In genomic region chr3:68708230-68708629, GRCm38 (mm10) we compare ENCODE assay signal across 9 mouse cellular contexts. TPM values are rescaled to one million over a fixed set of nuclear protein-coding genes. Genes with fewer than 3 reads are reported as not detected.
A peak's percentile ranks its signal among the peaks of the same experiment; 100 is the strongest.
DNase-seq lines count a peak whose midpoint lies in the region; ATAC-seq and TF ChIP-seq lines count a peak whose summit lies in the region.
"Had no signal": no experiment of that assay in that cellular context is flagged by ENCODE, and none has a peak within 500 bp of the region (broad histone marks: within the 10 kb centered on the region; RNA-seq: fewer than 3 reads in every experiment).

No protein-coding gene starts in this region.

- no peaks in the 10 kb centered on the region for H3K27me3 ChIP-seq in kidney, adult 2 months (replicated peaks; ENCODE audit: control insufficient read depth, insufficient read depth, low read length)
- no peaks in the 10 kb centered on the region for H3K27me3 ChIP-seq in kidney, embryonic 15.5 days
- H3K27me3 ChIP-seq in intestine, postnatal 0 days (replicated peaks; ENCODE audit: control insufficient read depth, insufficient read depth, low read length), result no peaks in the 10 kb centered on the region
- H3K27me3 ChIP-seq: embryonic facial prominence, embryonic 12.5 days had no signal

- WGBS in kidney, adult 2 months, result 37% methylated on average over 8 of the region's 8 CpGs
- WGBS in kidney, embryonic 15.5 days, result 37% methylated on average over 8 of the region's 8 CpGs
- WGBS in intestine, postnatal 0 days, result 44% methylated on average over 8 of the region's 8 CpGs

- ATAC-seq in kidney, embryonic 15.5 days (replicated peaks; ENCODE audit: low FRiP score), result no peak
- no peak for ATAC-seq in intestine, postnatal 0 days
- ATAC-seq in megakaryocyte progenitor cell, adult 5-6 weeks (replicated peaks; ENCODE audit: poor library complexity), result peak; percentile 60
- ATAC-seq in activated CD4-positive, CD25-positive, alpha-beta regulatory T cell, adult 4 months, result no peak

- H3K4me2 ChIP-seq in kidney, embryonic 15.5 days, result no peak overlapping the region
- no peak overlapping the region for H3K4me2 ChIP-seq in intestine, postnatal 0 days (replicated peaks; ENCODE audit: low read depth)
- H3K4me2 ChIP-seq: embryonic facial prominence, embryonic 12.5 days had no signal

- H3K4me3 ChIP-seq in kidney, adult 2 months (ENCODE audit: insufficient read depth, low read depth, low read length), result no peak overlapping the region
- no peak overlapping the region for H3K4me3 ChIP-seq in kidney, embryonic 15.5 days (replicated peaks)
- no peak overlapping the region for H3K4me3 ChIP-seq in cortical plate, adult 2 months (ENCODE audit: insufficient read depth, low read length)
- H3K4me3 ChIP-seq in intestine, postnatal 0 days (ENCODE audit: low read depth, low read length), result no peak overlapping the region
- H3K4me3 ChIP-seq: embryonic facial prominence, embryonic 12.5 days had no signal

- no peak overlapping the region for H3K9ac ChIP-seq in kidney, embryonic 15.5 days
- H3K9ac ChIP-seq in intestine, postnatal 0 days (ENCODE audit: low read depth, low read length), result no peak overlapping the region
- H3K9ac ChIP-seq: embryonic facial prominence, embryonic 12.5 days had no signal

- no peaks in the 10 kb centered on the region for H3K9me3 ChIP-seq in kidney, embryonic 15.5 days (replicated peaks)
- H3K9me3 ChIP-seq in intestine, postnatal 0 days (ENCODE audit: control insufficient read depth), result no peaks in the 10 kb centered on the region
- H3K9me3 ChIP-seq: embryonic facial prominence, embryonic 12.5 days had no signal

- peak; percentile 66 for TF ChIP-seq CTCF in kidney, adult 2 months (conservative IDR thresholded peaks at IDR 0.05; ENCODE audit: insufficient read depth, insufficient read length, low read depth, low read length)
- peak; percentile 70 for TF ChIP-seq CTCF in cortical plate, adult 2 months (IDR thresholded peaks at IDR 0.05; ENCODE audit: extremely low read depth, insufficient read depth, low read length)
- TF ChIP-seq CTCF in intestine, postnatal 0 days (IDR thresholded peaks at IDR 0.05; ENCODE audit: low read depth), result peak; percentile 79

- no peaks in the 10 kb centered on the region for H3K36me3 ChIP-seq in kidney, adult 2 months (ENCODE audit: control insufficient read depth, insufficient read depth, low read length)
- no peaks in the 10 kb centered on the region for H3K36me3 ChIP-seq in kidney, embryonic 15.5 days
- no peaks in the 10 kb centered on the region for H3K36me3 ChIP-seq in intestine, postnatal 0 days (ENCODE audit: control insufficient read depth, insufficient read depth)
- H3K36me3 ChIP-seq: embryonic facial prominence, embryonic 12.5 days had no signal

- H3K4me1 ChIP-seq in kidney, adult 2 months (ENCODE audit: control insufficient read depth, insufficient read depth, low read length), result no peaks in the 10 kb centered on the region
- peaks cover 15% of the 10 kb centered on the region; the same call in 1 of the 2 replicates for H3K4me1 ChIP-seq in kidney, embryonic 15.5 days
- H3K4me1 ChIP-seq in cortical plate, adult 2 months (ENCODE audit: control insufficient read depth, insufficient read depth, low read length), result no peaks in the 10 kb centered on the region
- H3K4me1 ChIP-seq in intestine, postnatal 0 days (replicated peaks; ENCODE audit: control insufficient read depth, insufficient read depth, low read length), result no peaks in the 10 kb centered on the region
- H3K4me1 ChIP-seq: embryonic facial prominence, embryonic 12.5 days had no signal

- TF ChIP-seq POLR2A in kidney, adult 2 months (IDR thresholded peaks at IDR 0.05; ENCODE audit: low read depth, low read length), result no peak
- no peak for TF ChIP-seq POLR2A in cortical plate, adult 2 months (IDR thresholded peaks at IDR 0.05; ENCODE audit: extremely low read depth, insufficient read depth, low read length)

- no peak overlapping the region for H3K27ac ChIP-seq in kidney, adult 2 months (ENCODE audit: insufficient read depth, low read depth, low read length)
- no peak overlapping the region for H3K27ac ChIP-seq in kidney, embryonic 15.5 days
- H3K27ac ChIP-seq in cortical plate, adult 2 months (ENCODE audit: insufficient read depth, low read length), result no peak overlapping the region
- no peak overlapping the region for H3K27ac ChIP-seq in intestine, postnatal 0 days (ENCODE audit: low read depth, low read length)
- H3K27ac ChIP-seq: embryonic facial prominence, embryonic 12.5 days had no signal

- DNase-seq in kidney, adult 2 months, result peak; percentile 50
- DNase-seq in 3T3-L1 (ENCODE audit: low read depth, low spot score), result peak; percentile 84
- peak; percentile 73 for DNase-seq in MEL-GATA-1-ER (ENCODE audit: extremely low read depth, low read depth)

RNA-seq across cellular contexts. Expression of gene Il12a, which starts 17.8 kb away (rescaled TPM):
- 0.27 and 0.39 TPM in 2 replicates for polyA plus RNA-seq in kidney, adult 2 months (2012; rRNA removed)
- polyA plus RNA-seq in kidney, embryonic 15.5 days (2015; fragmentation: Nextera tagmentation; extraction: Ambion mirVana), result 0.37 and 0.40 TPM in 2 replicates
- polyA plus RNA-seq in cortical plate, adult 2 months (2012; rRNA removed), result 6.7 and 7.0 TPM in 2 replicates
- polyA plus RNA-seq in intestine, postnatal 0 days (2015; fragmentation: Nextera tagmentation; extraction: Ambion mirVana), result not detected in 2 replicates
- 41.2 and 51.4 TPM in 2 replicates for total RNA-seq in megakaryocyte progenitor cell, adult 5-6 weeks (2015)
- total RNA-seq in megakaryocyte progenitor cell, adult 5-6 weeks (2017), result 30.2 and 46.1 TPM in 2 replicates
- not detected for polyA plus RNA-seq in activated CD4-positive, CD25-positive, alpha-beta regulatory T cell, adult 4 months (2017; shearing (Covaris generic))
